Mouse (Mus musculus): Measurements from ENCODE around the gene Srxn1.

Gene Srxn1

DNA sequence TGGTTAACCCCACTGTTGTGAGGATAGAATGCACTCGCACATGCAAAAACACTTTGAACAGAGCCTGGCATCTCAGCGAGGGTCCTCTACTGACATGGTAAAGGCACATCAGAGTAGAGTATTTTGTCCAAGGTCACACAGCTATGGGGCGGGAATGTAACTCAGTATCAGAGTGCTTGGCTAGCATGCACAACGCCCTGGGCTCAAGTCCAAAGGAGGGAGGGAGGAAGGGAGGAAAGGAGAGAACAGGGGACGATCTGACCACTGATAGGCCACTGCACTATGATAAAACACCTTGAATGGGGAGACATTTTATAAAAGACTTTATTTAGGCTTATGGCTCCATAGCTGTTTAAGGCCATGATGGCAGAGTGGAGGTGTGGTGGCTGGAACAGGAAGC, 15.7 kb upstream of the Srxn1 start:
- no peak for DNase-seq (ENCODE audit: low spot score)

DNA sequence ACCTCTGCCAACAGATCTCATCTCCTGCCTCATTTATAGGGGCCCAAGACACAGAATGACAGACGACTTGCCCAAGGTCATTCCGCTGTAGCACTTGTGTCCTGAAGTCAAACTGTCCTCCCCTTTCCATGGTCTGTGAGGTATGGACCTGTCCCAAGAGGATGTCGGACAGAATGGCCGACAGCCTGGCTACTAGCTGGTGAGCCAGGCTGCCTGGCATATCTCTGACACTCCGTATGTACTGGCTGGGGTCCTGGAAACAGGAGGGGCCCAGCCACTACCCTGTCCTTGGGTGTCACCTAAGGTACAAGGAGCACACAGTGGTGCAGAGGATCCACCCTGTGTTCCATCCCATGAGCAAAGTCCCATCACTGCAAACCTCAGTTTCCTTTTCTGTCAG, 14.8 kb upstream of the Srxn1 start:
- DNase-seq (ENCODE audit: low spot score), result no peak

DNA sequence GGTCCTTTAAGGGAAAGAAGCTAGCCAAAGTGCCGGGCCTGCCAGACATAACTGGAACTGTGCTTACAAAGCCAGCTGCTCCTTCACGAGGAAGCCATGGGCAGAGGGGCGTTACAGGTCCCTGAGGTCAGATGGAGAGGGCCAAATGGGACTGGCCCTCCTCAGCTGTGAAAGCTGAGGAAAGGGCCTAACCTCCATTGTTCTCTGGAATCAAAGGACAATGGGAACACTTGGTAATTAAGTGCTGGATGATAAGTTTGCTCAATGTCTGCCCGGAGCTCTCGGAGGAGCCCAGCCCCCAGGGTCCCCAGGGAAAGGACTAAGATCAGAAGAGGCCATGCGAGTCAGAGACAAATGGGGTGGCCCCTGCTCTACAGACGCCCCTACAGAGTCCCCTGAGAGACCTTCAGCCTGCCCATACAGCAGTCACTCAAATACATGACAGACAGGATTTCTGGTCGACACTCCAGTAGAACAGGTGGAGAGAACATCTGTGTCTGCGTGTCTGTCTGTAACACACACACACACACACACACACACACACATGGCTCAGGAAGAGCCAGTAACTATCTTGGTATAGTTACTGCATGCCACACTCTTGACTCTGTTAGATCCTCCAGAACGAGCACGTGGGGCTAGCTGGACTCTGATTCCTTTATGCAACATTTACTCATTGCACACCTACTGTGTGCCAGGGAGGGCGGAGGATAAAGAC, 13.8 kb upstream of the Srxn1 start:
- no peak for DNase-seq (ENCODE audit: low spot score)

GRCm38 (mm10) chr2:152092927-152093326, 12.4 kb upstream of the Srxn1 start:
- DNase-seq (ENCODE audit: low spot score), result no peak

DNA sequence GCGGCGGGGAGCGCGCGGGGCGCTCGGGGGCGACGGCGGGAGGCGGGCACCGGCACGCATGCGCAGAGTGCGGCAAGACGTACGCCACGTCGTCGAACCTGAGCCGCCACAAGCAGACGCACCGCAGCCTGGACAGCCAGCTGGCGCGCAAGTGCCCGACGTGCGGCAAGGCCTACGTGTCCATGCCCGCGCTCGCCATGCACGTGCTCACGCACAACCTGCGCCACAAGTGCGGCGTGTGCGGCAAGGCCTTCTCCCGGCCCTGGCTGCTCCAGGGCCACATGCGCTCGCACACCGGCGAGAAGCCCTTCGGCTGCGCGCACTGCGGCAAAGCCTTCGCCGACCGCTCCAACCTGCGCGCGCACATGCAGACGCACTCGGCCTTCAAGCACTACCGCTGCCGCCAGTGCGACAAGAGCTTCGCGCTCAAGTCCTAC, 11.9 kb upstream of the Srxn1 start:
- no peak for DNase-seq (ENCODE audit: low spot score)

GRCm38 (mm10) chr2:152094856-152095545, 10.3 kb upstream of the Srxn1 start:
- no peak for DNase-seq (ENCODE audit: low spot score)

DNA sequence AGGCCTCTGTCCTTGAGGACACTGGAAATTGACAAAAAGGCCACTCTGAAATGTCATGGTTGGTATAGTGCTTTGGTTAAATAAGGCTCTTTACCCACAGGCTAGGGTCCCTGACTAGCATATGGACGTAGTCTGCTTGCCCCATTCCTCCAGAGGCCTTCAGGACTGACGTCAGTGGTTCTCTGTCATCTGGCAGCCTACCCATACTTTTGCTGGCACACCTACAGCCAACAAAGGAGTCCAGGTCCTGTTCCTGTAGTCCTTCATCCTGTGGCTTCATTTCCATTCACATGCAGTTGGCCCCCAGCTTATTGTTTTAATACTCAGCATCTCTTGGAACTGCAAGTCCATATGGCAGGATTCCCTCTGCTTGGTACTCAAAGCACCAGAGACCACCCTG, 8.4 kb upstream of the Srxn1 start:
- DNase-seq (ENCODE audit: low spot score), result no peak

DNA sequence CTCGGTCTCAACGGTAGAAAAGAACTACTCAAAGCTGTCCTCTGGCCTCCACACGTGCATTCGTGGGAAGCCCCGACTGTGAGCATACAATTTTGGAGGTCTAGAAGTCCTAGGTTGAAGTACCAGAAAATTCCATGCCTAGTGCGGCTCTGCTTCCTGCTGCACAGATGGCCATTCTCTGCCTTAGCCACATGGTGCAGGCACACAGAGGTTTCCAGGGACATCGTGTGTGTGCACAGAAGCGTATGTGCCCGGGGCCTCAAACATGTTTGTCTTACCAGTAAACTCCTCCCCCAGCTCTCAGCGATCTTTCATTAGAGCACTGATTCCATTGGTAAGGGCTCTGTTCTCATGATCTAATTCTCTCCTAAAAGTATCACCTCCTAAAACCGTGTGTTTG, 7.4 kb upstream of the Srxn1 start:
- DNase-seq (ENCODE audit: low spot score), result no peak

- DNase-seq (ENCODE audit: low spot score), result no peak
These were observed 5.8 kb upstream of the Srxn1 start for GRCm38 (mm10) chr2:152099538-152099937.

GRCm38 (mm10) chr2:152101761-152102160, 3.6 kb upstream of the Srxn1 start:
- DNase-seq (ENCODE audit: low spot score), result no peak

DNA sequence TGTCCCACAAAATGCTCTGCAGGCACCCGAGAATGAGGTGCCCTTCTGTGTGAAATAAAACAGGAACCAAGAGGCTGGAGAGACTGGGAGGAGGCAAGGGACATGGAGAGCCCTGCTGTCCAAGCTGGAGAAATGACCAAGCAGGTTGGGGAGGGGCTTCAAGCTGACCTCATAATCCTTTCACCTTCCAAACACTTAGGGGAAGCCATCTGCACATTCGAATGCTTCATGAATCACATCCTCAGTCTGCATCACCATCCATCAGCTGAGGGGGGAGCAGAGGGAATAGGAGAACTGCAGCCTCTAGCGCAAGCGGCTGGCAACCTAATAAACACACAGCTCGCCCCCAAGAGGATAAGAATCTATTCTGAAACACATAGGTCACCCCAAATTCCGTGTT, 2.9 kb upstream of the Srxn1 start:
- DNase-seq (ENCODE audit: low spot score), result no peak

- no peak for DNase-seq (ENCODE audit: low spot score)
These were observed 502 bp upstream of the Srxn1 start for GRCm38 (mm10) chr2:152104711-152105317.

DNA sequence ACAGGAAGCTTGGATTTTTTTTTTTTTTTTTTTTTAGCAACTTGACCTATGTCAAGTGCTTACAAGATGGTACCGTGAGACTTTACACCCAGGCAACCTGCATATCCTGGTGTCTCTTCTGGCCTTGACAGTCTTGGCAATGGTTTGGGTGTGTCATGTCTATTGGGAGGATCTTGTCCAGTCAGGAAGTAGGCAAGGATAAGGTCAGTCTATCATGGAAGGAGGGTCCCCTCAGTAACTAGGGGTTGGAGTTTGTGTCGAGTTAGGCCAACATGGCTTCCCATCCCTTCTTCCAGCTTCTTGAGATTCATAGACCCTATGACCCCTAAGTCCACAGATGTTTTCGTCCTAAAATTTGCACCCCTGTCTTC, 894 bp downstream of the Srxn1 start:
- no peak for DNase-seq (ENCODE audit: low spot score)

DNA sequence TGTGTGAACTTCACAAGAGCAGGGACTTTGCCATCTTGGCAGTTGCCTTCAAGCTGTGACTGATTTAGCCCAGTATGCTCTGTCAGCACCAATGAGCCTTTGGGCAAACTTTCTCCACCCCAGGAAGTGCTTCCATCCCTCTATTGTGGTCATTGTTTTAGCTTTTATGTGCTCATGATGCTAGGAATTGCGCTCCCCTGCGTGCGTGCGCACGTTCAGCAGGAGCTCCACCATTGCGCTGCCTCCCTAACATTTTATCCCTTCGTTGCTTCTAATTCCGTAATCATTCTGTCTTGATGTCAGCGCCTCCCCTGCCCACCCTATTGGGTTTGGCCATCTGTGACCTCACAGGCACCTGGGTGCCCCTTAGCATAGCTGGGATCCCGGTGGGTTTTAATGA, 1.3 kb downstream of the Srxn1 start:
- DNase-seq (ENCODE audit: low spot score), result no peak

- DNase-seq (ENCODE audit: low spot score), result no peak
These were observed 3.4 kb downstream of the Srxn1 start for GRCm38 (mm10) chr2:152108702-152109101.

DNA sequence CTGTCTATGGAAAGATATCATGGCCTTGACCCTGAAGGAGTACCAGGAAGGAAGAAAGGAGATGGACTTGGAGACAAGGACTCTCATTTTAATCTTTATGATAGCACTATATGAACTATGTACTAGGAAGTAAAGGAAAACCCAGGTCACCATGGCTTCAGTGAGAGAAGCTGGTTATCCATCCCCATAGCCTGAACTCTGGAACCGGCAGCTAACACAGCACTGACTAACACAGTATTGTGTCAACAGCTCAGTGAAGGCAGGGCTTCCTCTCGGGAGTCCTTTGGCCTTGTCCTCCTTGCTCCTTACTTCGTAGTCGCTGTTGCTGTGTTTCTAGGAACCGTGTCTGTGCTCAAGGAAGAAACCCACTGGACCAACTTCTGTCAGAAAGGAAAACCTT, 4.1 kb downstream of the Srxn1 start:
- no peak for DNase-seq (ENCODE audit: low spot score)

- DNase-seq (ENCODE audit: low spot score), result no peak
These were observed 6.0 kb downstream of the Srxn1 start for GRCm38 (mm10) chr2:152111311-152111710.

DNA sequence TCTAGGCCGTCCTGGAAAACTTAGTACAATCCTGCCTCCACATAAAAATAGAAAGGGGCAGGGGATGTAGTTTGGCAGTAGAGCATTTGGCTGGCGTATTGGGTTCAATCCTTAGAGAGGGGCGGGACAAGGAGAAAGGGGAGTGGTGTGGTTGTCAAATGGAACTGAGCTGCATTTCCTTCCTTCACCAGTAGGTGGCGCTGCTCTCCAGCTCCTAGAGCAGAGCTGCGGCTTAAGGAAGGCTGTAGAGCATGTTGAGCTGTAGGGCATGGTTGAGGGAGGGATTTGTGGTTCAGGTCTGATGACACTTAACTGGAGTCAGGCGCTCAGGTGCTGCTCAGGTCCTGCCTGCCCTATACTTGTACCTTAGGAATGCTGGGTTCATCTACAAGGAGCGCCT, 6.6 kb downstream of the Srxn1 start:
- peak; percentile 90 for DNase-seq (ENCODE audit: low spot score)

DNA sequence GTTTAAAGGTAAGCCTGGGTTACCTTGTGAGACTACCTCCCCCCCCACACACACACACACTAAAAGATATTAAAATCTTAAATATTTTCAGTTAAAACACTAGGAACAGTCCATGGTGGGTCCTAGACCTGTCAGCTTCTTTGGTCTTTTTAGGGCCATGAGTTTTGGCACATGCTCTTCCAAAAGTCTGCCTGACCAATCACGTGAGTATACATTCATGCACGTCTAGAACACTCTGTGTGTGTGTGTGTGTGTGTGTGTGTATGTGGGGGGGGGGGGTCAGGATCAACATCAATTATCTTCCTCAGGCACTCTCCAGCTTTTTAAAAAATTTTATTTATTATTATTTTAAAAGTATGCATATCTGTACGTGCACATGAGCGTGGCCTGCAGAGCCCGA, 7.2 kb downstream of the Srxn1 start:
- DNase-seq (ENCODE audit: low spot score), result no peak

GRCm38 (mm10) chr2:152112970-152113369, 7.7 kb downstream of the Srxn1 start:
- no peak for DNase-seq (ENCODE audit: low spot score)

GRCm38 (mm10) chr2:152114057-152114975, 9.0 kb downstream of the Srxn1 start:
- no peak for DNase-seq (ENCODE audit: low spot score)

- DNase-seq (ENCODE audit: low spot score), result no peak
These were observed 12.4 kb downstream of the Srxn1 start for GRCm38 (mm10) chr2:152117694-152118093.
